Mouse (Mus musculus): Measurements from ENCODE around the gene Tradd.

DNA sequence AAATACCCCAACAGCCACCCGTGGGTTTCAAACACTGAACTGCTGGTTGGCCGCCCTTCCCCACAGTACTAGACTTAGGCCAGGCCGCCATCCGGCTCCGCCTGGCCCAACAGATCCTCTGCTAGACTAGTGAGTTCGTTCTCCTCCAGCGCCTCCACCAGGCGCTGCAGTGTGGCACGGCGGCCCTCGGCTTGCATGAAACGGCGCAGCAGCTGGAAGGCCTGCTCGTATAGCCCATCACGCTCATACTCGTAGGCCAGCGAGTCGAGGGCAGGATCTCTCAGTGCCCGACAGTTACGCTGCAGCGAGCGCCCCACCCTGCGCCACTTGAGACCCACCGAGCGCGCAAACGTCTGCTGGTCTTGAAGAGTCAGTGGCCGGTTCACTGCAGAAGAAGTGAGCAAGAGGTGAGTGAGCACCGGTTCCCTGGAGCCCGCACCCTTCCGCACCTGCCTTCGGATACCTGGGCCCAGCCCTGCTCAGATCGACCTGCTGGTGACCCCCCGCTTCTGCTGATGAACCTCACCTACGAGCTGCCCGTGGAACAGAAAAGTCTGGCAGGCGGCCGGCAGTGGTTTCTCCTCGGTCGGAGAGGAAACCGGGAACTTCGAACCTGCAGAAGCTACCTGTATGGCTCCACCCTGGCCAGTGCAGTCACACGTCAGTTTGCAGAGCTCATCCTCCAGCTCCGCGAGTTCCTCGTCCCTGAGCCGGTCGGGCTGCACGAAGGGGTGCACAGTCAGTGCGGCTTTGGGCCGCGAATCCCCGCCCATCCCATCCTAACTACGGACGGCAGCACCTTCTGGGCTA, 5.3 kb downstream of the Tradd start:
- TF ChIP-seq CTCF (IDR thresholded peaks at IDR 0.05; ENCODE audit: control insufficient read depth, insufficient read depth, insufficient replicate concordance, low read depth, low read length) (no peak), POLR2A (IDR thresholded peaks at IDR 0.05; ENCODE audit: control insufficient read depth, low read depth, low read length) (no peak)

Measured in testis, adult 2 months (tissue).